Mouse (Mus musculus) urinary bladder, postnatal 14 days (tissue): ENCODE data around the gene Defb36.

Experiments
- DNase-seq: peaks from one replicate; pipeline ENCODE4 v3.0.0; 2021; ENCODE audit warnings: low spot score

Defb36 gene

GRCm38 (mm10) chr2:152622151-152622550, 18.0 kb downstream of the Defb36 start:
- DNase-seq: no peak

- no peak for DNase-seq
Measured at GRCm38 (mm10) chr2:152622953-152623352, 18.8 kb downstream of the Defb36 start, which contains the start of gene Defb25. TSS of gene Defb25 (minus strand) at chr2:152623053.

DNA sequence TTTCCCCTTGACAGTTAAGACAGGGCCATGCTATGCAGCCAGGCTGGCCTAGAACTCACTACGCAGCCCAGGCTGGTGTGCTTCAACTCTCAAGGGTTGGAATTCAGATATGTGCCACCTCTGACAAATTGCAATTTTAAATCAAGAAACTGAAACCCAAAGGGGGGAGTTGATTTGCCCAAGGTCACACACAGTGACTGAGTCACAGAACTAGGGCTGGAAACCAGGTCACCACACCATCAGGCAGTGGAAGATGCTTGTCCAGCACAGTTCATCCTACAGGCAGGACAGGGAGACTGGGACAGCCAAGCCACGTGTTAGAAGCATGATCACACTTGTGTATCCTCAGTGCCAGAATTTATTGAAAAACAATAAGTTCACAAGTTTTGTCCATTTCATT, 20.4 kb downstream of the Defb36 start:
- DNase-seq: no peak

DNA sequence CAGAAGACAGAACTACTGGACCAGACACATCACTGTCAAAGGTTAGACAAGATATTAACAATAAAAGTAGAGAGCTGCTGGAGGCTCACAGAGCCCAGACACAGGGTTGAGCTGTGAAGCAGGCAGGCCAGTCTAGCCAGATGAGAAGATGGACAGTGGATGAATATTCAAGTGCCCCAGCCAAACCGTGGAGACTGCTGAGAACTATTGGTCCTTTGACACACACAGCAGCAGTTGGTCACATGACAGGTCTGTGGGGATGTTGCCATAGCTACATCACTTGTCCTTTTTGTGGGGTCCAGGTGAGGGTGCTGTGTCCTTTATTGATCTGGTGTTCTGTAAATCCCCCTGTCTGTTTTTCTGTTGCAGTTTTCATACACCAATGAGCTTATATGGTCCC, 21.1 kb downstream of the Defb36 start:
- DNase-seq: no peak

DNA sequence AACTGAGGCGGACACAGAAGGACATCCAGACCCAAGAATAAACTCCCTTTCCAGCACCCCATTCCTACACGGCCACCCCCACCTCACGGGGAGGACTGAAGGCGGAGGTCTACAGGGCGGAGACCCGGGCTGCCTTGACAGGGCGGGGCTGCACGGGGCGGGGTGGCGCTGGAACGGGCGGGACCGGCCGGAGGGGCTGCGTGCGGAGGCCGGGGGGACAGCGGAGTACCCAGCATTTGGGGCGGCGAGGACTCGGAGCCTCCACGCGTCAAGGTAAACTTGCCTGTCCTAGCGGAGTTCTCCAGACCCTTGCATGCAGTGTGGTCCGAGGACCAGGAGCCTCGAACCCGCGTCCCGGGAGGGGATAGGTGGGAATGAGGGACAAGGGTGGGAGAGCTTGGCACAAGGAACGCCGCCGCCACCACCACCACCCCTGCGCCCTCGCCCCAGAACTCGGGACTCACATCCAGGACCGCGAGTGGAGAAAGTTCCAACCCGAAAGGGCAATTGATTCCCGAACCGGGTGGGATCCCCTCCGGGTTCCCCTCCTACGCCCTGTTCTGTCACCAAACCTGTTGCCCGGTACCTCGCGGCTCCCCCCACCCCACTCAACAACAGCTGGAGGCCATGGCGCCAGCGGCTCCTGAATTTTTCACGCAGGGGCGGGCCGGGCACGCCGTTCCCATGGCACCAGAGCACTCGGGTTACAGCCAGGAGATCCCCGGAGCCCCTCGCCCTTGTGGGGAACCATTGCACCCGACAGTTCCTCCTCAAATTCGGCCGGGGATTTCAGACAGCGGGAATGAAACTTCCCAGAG, 22.9 kb downstream of the Defb36 start, which contains the start of gene Rem1:
Gene Rem1 (plus strand): TSS at position 178 of the 818 bp plus-strand sequence.
- DNase-seq: peak; percentile 24

GRCm38 (mm10) chr2:152628066-152628465, 23.9 kb downstream of the Defb36 start:
- no peak for DNase-seq

- DNase-seq: no peak
Measured at GRCm38 (mm10) chr2:152629239-152629638, 25.1 kb downstream of the Defb36 start.

DNA sequence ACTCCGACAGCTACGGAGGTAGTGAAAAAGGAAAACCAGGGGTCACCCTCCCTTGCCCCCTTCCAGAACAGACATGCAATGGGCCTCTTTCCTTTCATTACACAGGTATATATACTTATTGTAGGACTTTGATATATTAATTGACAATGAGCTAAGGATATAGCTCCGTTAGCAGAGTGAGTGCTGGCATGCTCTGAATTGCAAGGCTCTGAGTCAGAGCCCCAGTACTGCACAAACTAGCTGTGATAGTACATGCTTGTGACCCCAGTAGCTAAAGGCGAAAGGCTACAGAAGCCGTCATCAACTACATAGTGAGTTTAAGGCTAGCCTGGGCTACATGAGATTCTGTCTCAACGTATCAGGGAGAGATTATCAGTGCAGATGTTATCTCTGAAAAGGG, 25.8 kb downstream of the Defb36 start:
- no peak for DNase-seq

GRCm38 (mm10) chr2:152633334-152633733, 29.2 kb downstream of the Defb36 start:
- no peak for DNase-seq

GRCm38 (mm10) chr2:152634311-152634710, 30.2 kb downstream of the Defb36 start:
- DNase-seq: no peak

- peak; percentile 63 for DNase-seq
Measured at GRCm38 (mm10) chr2:152636246-152637005, 32.3 kb downstream of the Defb36 start.

DNA sequence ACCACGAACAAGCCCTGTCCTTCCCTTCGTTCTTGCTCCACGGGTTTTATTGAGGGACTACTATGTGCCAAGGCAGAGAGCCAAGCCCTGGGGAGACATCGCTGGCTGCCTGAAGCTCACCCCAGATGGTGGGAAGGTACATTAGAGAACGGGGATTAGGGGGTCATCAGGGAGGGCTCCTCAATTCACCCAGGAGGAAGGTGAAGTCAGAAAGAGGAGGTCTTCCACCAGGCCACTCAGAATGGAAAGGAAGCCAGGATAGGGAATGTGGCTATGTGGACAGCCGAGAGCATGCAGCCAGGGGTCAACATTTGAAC, 32.8 kb downstream of the Defb36 start:
- no peak for DNase-seq

DNA sequence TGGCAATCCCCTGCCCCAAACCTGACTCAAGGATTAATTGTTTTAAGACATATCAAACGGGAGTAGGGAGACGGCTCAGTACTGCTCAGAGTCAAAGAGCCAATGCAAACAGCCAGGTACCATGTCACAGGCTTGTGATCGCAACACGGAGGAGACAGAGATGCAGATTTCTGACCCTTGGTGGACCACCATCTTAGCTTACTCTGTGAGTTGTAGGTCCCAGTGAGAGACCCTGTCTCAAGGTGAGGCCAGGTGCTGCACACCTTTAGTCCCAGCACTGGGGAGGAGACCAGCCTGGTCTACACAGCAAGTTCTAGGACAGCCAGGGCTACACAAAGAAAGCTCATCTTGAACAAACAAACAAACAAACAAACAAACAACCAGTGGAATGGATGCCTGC, 33.3 kb downstream of the Defb36 start:
- no peak for DNase-seq

DNA sequence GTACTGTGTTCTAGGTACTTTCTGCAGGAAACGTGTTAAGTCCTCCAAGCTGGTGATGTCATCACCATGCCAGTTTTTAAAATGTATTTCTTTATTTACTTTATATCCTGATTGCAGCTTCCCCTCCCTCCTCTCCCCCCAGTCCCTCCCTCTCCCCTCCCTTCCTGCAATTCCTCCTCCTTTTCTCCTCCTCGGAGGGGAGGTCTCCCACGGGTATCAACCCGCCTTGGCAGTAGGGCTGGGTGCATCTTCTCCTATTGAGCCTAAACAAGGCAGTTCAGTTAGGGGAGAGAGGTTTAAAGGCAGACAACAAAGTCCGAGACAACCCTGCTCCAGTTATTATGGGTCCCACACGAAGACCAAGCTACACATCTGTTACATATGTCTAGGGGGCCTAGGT, 34.7 kb downstream of the Defb36 start:
- DNase-seq: no peak

GRCm38 (mm10) chr2:152639406-152640113, 35.4 kb downstream of the Defb36 start:
- peak; percentile 44 for DNase-seq

DNA sequence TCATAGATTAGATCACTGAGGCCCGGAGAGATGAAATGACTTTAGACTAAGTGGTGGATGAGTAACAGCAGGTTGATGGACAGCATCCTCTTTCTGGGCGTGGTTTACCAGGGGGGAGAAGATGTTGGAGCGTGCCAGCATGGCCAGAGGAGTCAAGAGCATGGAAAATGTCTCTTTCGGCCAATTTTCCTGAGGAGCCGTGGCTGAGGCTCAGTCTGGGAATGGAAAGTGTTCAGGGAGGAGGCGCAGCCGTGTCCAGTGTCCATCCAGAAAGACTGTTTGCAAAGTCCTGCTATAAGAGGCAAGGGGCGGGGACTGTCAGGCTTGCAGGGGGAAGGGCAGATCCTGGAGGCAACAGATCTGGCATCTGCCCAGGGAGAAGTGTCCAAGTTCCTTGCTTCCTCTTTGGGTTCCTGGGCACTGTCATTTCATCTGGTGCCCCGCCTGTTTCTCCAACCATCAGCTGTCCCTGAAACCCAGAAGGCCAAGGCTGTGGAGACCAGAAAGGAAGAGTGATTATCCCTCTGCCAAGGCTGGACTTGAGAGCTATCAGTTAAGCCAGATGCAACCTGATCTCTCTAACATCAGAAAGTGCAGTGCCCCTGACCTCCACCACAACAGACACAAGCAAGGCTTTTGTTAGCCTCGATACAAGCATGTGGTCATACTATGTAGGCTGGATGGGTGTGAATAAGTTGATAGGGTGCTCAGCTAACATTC, 48.9 kb downstream of the Defb36 start:
- DNase-seq: peak; percentile 52

GRCm38 (mm10) chr2:152653874-152654715, 50.0 kb downstream of the Defb36 start:
- peak; percentile 44 for DNase-seq

- peak; percentile 27 for DNase-seq
Measured at GRCm38 (mm10) chr2:152657398-152657797, 53.3 kb downstream of the Defb36 start.

- no peak for DNase-seq
Measured at GRCm38 (mm10) chr2:152661163-152661562, 57.0 kb downstream of the Defb36 start.
